Mouse (Mus musculus): ENCODE results near the gene Commd6. TPM values are rescaled to one million over a fixed set of nuclear protein-coding genes. Genes with fewer than 3 reads are reported as not detected.

Gene Commd6
- total RNA-seq (2015; ENCODE audit: low replicate concordance) (14.4 and 17.9 TPM in 2 replicates), total RNA-seq (2017; ENCODE audit: low replicate concordance) (2.2 and 6.2 TPM in 2 replicates)

- peak; percentile 99 for ATAC-seq (replicated peaks; ENCODE audit: low FRiP score, poor library complexity, severe bottlenecking)
Measured at GRCm38 (mm10) chr14:101640153-101640843, at the start of gene Commd6. Commd6 (minus strand) TSS chr14:101640686.

- no peak for ATAC-seq (replicated peaks; ENCODE audit: low FRiP score, poor library complexity, severe bottlenecking)
Measured at GRCm38 (mm10) chr14:101688406-101688805, 47.9 kb upstream of the Commd6 start.

GRCm38 (mm10) chr14:101687696-101688095 is 47.2 kb upstream of the Commd6 start:
- no peak for ATAC-seq (replicated peaks; ENCODE audit: low FRiP score, poor library complexity, severe bottlenecking)

GRCm38 (mm10) chr14:101672226-101672625 is 31.7 kb upstream of the Commd6 start:
- ATAC-seq (replicated peaks; ENCODE audit: low FRiP score, poor library complexity, severe bottlenecking): no peak

GRCm38 (mm10) chr14:101668626-101669025 is 28.1 kb upstream of the Commd6 start:
- no peak for ATAC-seq (replicated peaks; ENCODE audit: low FRiP score, poor library complexity, severe bottlenecking)

GRCm38 (mm10) chr14:101666536-101666935 is 26.1 kb upstream of the Commd6 start:
- no peak for ATAC-seq (replicated peaks; ENCODE audit: low FRiP score, poor library complexity, severe bottlenecking)

- no peak for ATAC-seq (replicated peaks; ENCODE audit: low FRiP score, poor library complexity, severe bottlenecking)
Measured at GRCm38 (mm10) chr14:101666056-101666455, 25.6 kb upstream of the Commd6 start.

GRCm38 (mm10) chr14:101664274-101664673 is 23.8 kb upstream of the Commd6 start:
- no peak for ATAC-seq (replicated peaks; ENCODE audit: low FRiP score, poor library complexity, severe bottlenecking)

- no peak for ATAC-seq (replicated peaks; ENCODE audit: low FRiP score, poor library complexity, severe bottlenecking)
Measured at GRCm38 (mm10) chr14:101661654-101662412, 21.3 kb upstream of the Commd6 start.

- ATAC-seq (replicated peaks; ENCODE audit: low FRiP score, poor library complexity, severe bottlenecking): no peak
Measured at GRCm38 (mm10) chr14:101656307-101656706, 15.8 kb upstream of the Commd6 start.

- no peak for ATAC-seq (replicated peaks; ENCODE audit: low FRiP score, poor library complexity, severe bottlenecking)
Measured at GRCm38 (mm10) chr14:101654526-101654909, 14.0 kb upstream of the Commd6 start.

- peak; percentile 97 for ATAC-seq (replicated peaks; ENCODE audit: low FRiP score, poor library complexity, severe bottlenecking)
Measured at GRCm38 (mm10) chr14:101653581-101654525, 13.4 kb upstream of the Commd6 start, which contains the start of gene Uchl3. Uchl3 (plus strand) TSS chr14:101653967.

GRCm38 (mm10) chr14:101652571-101652970 is 12.1 kb upstream of the Commd6 start:
- ATAC-seq (replicated peaks; ENCODE audit: low FRiP score, poor library complexity, severe bottlenecking): no peak

GRCm38 (mm10) chr14:101650551-101650950 is 10.1 kb upstream of the Commd6 start:
- no peak for ATAC-seq (replicated peaks; ENCODE audit: low FRiP score, poor library complexity, severe bottlenecking)

GRCm38 (mm10) chr14:101644948-101645347 is 4.5 kb upstream of the Commd6 start:
- ATAC-seq (replicated peaks; ENCODE audit: low FRiP score, poor library complexity, severe bottlenecking): no peak

- ATAC-seq (replicated peaks; ENCODE audit: low FRiP score, poor library complexity, severe bottlenecking): no peak
Measured at GRCm38 (mm10) chr14:101637381-101637780, 3.1 kb downstream of the Commd6 start.

GRCm38 (mm10) chr14:101635765-101636164 is 4.7 kb downstream of the Commd6 start:
- ATAC-seq (replicated peaks; ENCODE audit: low FRiP score, poor library complexity, severe bottlenecking): no peak

GRCm38 (mm10) chr14:101630548-101630947 is 9.9 kb downstream of the Commd6 start:
- no peak for ATAC-seq (replicated peaks; ENCODE audit: low FRiP score, poor library complexity, severe bottlenecking)

- no peak for ATAC-seq (replicated peaks; ENCODE audit: low FRiP score, poor library complexity, severe bottlenecking)
Measured at GRCm38 (mm10) chr14:101617680-101618079, 22.8 kb downstream of the Commd6 start.

GRCm38 (mm10) chr14:101616178-101616577 is 24.3 kb downstream of the Commd6 start:
- no peak for ATAC-seq (replicated peaks; ENCODE audit: low FRiP score, poor library complexity, severe bottlenecking)

All from erythroblast, adult 5-6 weeks (primary cell).